Mouse (Mus musculus) embryonic facial prominence, embryonic 13.5 days (tissue): Measurements from ENCODE around the gene Sap18b. TPM values are rescaled to one million over a fixed set of nuclear protein-coding genes. Genes with fewer than 3 reads are reported as not detected.
A peak's percentile ranks its signal among the peaks of the same experiment; 100 is the strongest.

Source experiments
- ATAC-seq: fragments of 200-750 bp; cut with Nextera tagmentation; 2 replicates; pipeline ENCODE4 v1.8.0; 2017; ENCODE audit warnings: low read depth; ENCODE audit not compliant: insufficient number of reproducible peaks, insufficient read depth, low FRiP score, low TSS enrichment
- H3K27ac ChIP-seq: fragments of 300-500 bp; sonication (generic); 2 replicates; pipeline ENCODE4 v1.5.1; 2015; ENCODE audit warnings: moderate library complexity, mild to moderate bottlenecking, inconsistent platforms
- H3K27me3 ChIP-seq: fragments of 300-500 bp; sonication (generic); 2 replicates; pipeline ENCODE4 v1.6.1; 2015; ENCODE audit warnings: mild to moderate bottlenecking, inconsistent platforms
- H3K36me3 ChIP-seq: fragments of 300-500 bp; sonication (generic); 2 replicates; pipeline ENCODE4 v1.6.1; 2015; ENCODE audit warnings: mild to moderate bottlenecking, inconsistent platforms
- H3K4me1 ChIP-seq: fragments of 300-500 bp; sonication (generic); 2 replicates; pipeline ENCODE4 v1.6.1; 2015; ENCODE audit warnings: inconsistent platforms
- H3K4me2 ChIP-seq: fragments of 300-500 bp; sonication (generic); 2 replicates; pipeline ENCODE4 v1.6.1; 2015; ENCODE audit warnings: moderate library complexity, mild to moderate bottlenecking, inconsistent platforms
- H3K4me3 ChIP-seq: fragments of 300-500 bp; sonication (generic); 2 replicates; pipeline ENCODE4 v1.5.1; 2015; ENCODE audit warnings: mild to moderate bottlenecking, inconsistent platforms
- H3K9ac ChIP-seq: fragments of 300-500 bp; sonication (generic); 2 replicates; pipeline ENCODE4 v1.6.1; 2015; ENCODE audit warnings: mild to moderate bottlenecking, inconsistent platforms
- H3K9me3 ChIP-seq: fragments of 300-500 bp; sonication (generic); 2 replicates; pipeline ENCODE4 v1.6.1; 2016; ENCODE audit warnings: inconsistent platforms
- WGBS: fragments of 180-500 bp; shearing (Covaris S2); methylation state at CpG from one replicate; pipeline ENCODE4 v1.1.7; 2015; ENCODE audit warnings: mixed read lengths; 5-methylcytosine and 5-hydroxymethylcytosine counted together
- polyA plus RNA-seq: library from polyadenylated mRNA; unstranded; fragments of >200 nt; fragmentation: Nextera tagmentation; extraction: Ambion mirVana; gene quantifications from 2 replicates; pipeline ENCODE4 v1.2.1, GENCODE M21; 2015

Gene Sap18b
- polyA plus RNA-seq, 1 experiment from 2014 or later = 351 TPM

DNA sequence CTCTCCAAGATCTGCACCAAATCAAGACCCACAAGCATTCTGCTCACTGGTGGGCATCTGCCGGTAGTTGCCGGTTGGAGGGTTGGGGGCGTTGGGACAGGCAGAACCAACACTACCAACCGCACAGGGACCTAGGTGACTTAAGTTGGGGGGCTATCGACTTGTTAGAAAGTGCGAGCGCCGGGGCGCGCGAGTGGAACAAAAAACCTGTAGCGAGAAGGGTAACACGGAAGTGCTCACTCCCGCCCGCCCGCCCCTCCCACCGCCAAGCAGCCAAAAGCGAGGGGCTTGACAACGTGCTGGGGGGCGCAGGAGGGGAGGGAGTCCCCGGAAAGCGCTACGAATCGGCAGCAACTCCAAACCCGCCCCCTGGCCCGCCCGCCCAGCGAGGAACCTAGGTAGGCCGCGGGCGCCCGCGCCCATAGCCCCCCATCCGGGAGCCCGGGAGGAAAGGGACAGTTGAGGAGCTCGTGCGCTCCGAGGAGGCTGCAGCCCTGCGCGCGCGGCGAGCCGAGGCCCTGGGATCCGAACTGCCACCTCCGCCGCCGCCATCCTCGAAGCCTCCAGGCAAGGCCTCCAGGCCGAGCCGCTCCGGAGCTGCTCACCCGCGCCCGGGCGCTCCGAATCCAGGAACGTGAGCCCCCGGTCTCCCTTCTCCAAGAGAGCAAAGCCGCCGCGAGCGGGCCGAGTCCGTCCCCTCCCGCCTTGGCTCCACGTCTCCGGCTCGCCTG lies 18.5 kb upstream of the Sap18b start:
- whole genome bisulfite sequencing = under 1% methylated on average over 65 of the region's 69 CpGs
- Histone ChIP-seq H3K36me3 (peaks cover 13% of the 10 kb centered on the region), H3K4me2 (peak overlapping the region; percentile 92), H3K4me3 (peak overlapping the region; percentile 99), H3K27me3 (no peaks in the 10 kb centered on the region), H3K4me1 (peaks cover 21% of the 10 kb centered on the region), H3K27ac (peak overlapping the region; percentile 95), H3K9me3 (no peaks in the 10 kb centered on the region), H3K9ac (peak overlapping the region; percentile 99)
- no peak for ATAC-seq

- Histone ChIP-seq H3K27ac (peak within 1 kb of the TSS; percentile 95), H3K36me3 (peaks cover 6% of the 10 kb centered on the region), H3K9ac (peak within 1 kb of the TSS; percentile 99), H3K27me3 (no peaks in the 10 kb centered on the region), H3K4me3 (peak within 1 kb of the TSS; percentile 99), H3K9me3 (no peaks in the 10 kb centered on the region), H3K4me1 (peaks cover 16% of the 10 kb centered on the region), H3K4me2 (peak within 1 kb of the TSS; percentile 92)
- WGBS = under 1% methylated on average over 44 of the region's 44 CpGs
- peak; percentile 94 for ATAC-seq
Observed at GRCm38 (mm10) chr8:95807331-95807843, 17.8 kb upstream of the Sap18b start, which contains the start of gene Cnot1. Gene Cnot1 (minus strand): TSS chr8:95807464.

GRCm38 (mm10) chr8:95807861-95808260 lies 17.3 kb upstream of the Sap18b start:
- peaks cover 4% of the 10 kb centered on the region for H3K36me3 ChIP-seq
- no peaks in the 10 kb centered on the region for H3K27me3 ChIP-seq
- ATAC-seq = peak; percentile 91
- peak overlapping the region; percentile 92 for H3K4me2 ChIP-seq
- H3K27ac ChIP-seq = peak overlapping the region; percentile 95
- peak overlapping the region; percentile 99 for H3K9ac ChIP-seq
- H3K4me3 ChIP-seq = peak overlapping the region; percentile 99
- H3K9me3 ChIP-seq = no peaks in the 10 kb centered on the region
- 0% methylated on average over 20 of the region's 20 CpGs for WGBS
- peaks cover 16% of the 10 kb centered on the region for H3K4me1 ChIP-seq

DNA sequence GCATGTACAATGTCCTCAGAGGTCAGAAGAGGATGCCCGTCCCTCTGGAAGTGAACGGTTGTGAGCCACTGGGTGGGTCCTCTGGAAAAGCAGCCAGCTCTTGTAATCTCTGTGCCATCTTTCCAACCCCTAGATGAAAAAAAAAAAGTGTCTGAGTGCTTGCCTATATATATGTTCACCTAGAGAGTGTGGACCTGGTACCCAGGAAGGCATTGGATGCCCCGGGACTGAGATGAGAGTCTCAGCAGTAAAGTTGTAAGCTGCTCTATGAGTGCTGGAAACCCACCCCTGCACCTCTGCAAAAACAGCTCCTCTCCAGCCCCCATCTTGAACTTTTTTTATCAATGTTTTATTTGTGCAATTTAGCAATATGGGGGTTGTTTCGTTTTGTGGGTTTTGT lies 16.5 kb upstream of the Sap18b start:
- no peak overlapping the region for H3K9ac ChIP-seq
- H3K27ac ChIP-seq = no peak overlapping the region
- peaks cover 16% of the 10 kb centered on the region for H3K4me1 ChIP-seq
- no peak for ATAC-seq
- H3K9me3 ChIP-seq = no peaks in the 10 kb centered on the region
- no peak overlapping the region for H3K4me3 ChIP-seq
- H3K4me2 ChIP-seq = no peak overlapping the region; the same call in 1 of the 2 replicates
- H3K36me3 ChIP-seq = peaks cover 4% of the 10 kb centered on the region
- no peaks in the 10 kb centered on the region for H3K27me3 ChIP-seq
- 89% methylated on average over 4 of the region's 4 CpGs for WGBS

DNA sequence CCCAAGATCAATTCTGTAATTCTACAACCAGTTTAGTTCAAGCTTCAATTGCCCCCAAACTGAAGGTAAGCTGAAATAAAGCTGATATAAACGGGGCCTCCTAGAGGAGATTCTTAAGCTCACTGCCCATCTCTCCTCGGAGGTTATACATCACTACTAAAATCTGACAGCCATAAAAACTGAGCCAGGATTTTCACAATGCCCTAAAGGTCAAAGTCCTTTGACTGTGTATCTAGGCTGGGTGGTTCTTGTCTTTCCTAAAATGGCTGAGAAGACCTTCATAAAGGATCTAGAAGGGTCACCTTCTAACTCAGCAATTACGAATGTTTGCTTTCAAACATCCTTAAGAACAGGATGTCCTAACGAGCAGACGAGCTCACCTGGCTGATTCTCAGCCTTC lies 16.0 kb upstream of the Sap18b start:
- Histone ChIP-seq H3K4me3 (no peak overlapping the region), H3K27me3 (no peaks in the 10 kb centered on the region), H3K4me2 (no peak overlapping the region), H3K9ac (no peak overlapping the region), H3K9me3 (no peaks in the 10 kb centered on the region), H3K36me3 (peaks cover 4% of the 10 kb centered on the region), H3K4me1 (peaks cover 16% of the 10 kb centered on the region), H3K27ac (no peak overlapping the region)
- WGBS = 79% methylated on average over 5 of the region's 5 CpGs
- no peak for ATAC-seq

DNA sequence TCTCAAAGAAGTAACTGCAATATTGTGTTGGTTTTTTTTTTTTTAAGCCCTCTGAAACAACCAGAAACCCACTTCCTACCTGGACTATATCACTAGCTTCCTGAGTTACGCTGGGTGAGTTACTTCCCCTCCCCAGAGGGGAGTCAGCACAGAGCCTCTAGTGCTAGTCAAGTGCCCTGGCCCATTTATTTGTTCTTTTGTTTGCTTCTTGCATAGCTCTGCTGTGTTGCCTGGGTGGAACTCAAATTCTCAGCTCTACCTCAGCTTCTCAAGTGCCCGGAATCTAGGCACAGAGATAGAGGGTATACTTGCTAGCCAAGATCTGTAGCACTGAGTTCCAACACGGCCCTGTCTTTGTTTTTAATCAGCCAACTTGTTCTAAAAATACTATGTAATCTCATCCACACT lies 15.0 kb upstream of the Sap18b start:
- Histone ChIP-seq H3K27ac (no peak overlapping the region), H3K4me3 (no peak overlapping the region), H3K4me2 (no peak overlapping the region), H3K4me1 (peaks cover 10% of the 10 kb centered on the region), H3K27me3 (no peaks in the 10 kb centered on the region), H3K36me3 (no peaks in the 10 kb centered on the region), H3K9ac (no peak overlapping the region), H3K9me3 (no peaks in the 10 kb centered on the region)
- 64% methylated on average over 3 of the region's 3 CpGs for WGBS
- ATAC-seq = no peak

DNA sequence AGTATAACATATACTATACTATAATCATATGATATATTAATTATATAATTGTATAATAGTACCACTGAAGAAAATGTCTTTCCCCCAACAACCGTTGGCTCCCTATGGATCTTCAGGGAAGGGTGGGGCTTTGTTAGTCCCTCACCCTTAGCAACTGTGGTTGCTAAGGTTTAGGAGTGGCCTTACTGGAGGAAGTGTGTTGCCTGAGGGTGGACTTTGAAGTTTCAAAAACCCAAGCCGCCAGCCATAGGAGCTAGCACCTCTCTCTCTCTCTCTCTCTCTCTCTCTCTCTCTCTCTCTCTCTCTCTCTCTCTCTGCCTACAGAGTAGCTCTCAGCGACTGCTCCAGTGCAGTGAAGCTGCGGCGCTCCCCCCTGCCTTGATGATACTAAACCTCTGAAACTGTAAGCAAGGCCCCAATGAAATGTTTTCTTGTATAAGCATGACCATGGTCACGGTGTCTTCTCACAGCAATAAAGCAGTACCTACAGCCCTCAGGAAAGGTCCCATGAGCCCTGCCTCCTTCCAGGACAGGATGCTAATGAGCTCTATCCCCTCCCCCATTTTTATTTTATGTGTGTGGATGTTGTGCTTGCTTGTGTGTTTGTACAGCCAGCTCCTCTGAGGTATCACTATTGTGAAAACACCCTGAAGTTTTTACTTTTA lies 9.0 kb upstream of the Sap18b start:
- WGBS = 37% methylated on average over 6 of the region's 6 CpGs
- ATAC-seq = no peak
- no peak overlapping the region for H3K4me3 ChIP-seq
- 0 out of 2 replicates have a peak, but pooled peaks cover 5% of the 10 kb centered on the region for H3K4me1 ChIP-seq
- no peaks in the 10 kb centered on the region for H3K36me3 ChIP-seq
- no peak overlapping the region for H3K9ac ChIP-seq
- H3K4me2 ChIP-seq = no peak overlapping the region
- no peaks in the 10 kb centered on the region for H3K9me3 ChIP-seq
- H3K27me3 ChIP-seq = no peaks in the 10 kb centered on the region
- H3K27ac ChIP-seq = no peak overlapping the region

- no peak overlapping the region for H3K4me3 ChIP-seq
- no peak for ATAC-seq
- 64% methylated on average over 3 of the region's 3 CpGs for WGBS
- H3K36me3 ChIP-seq = no peaks in the 10 kb centered on the region
- 0 out of 2 replicates have a peak, but pooled peaks cover 5% of the 10 kb centered on the region for H3K4me1 ChIP-seq
- no peaks in the 10 kb centered on the region for H3K9me3 ChIP-seq
- H3K4me2 ChIP-seq = no peak overlapping the region
- no peak overlapping the region for H3K27ac ChIP-seq
- no peaks in the 10 kb centered on the region for H3K27me3 ChIP-seq
- no peak overlapping the region for H3K9ac ChIP-seq
Observed at GRCm38 (mm10) chr8:95817597-95817996, 7.5 kb upstream of the Sap18b start.

GRCm38 (mm10) chr8:95818211-95818610 lies 6.9 kb upstream of the Sap18b start:
- Histone ChIP-seq H3K27ac (no peak overlapping the region), H3K4me1 (0 out of 2 replicates have a peak, but pooled peaks cover 5% of the 10 kb centered on the region), H3K27me3 (no peaks in the 10 kb centered on the region), H3K4me3 (no peak overlapping the region), H3K9ac (no peak overlapping the region), H3K4me2 (no peak overlapping the region), H3K9me3 (no peaks in the 10 kb centered on the region), H3K36me3 (no peaks in the 10 kb centered on the region)
- no peak for ATAC-seq
- 23% methylated on average over 1 of the region's 1 CpGs for WGBS

- Histone ChIP-seq H3K36me3 (no peaks in the 10 kb centered on the region), H3K9me3 (no peaks in the 10 kb centered on the region), H3K4me1 (0 out of 2 replicates have a peak, but pooled peaks cover 2% of the 10 kb centered on the region), H3K27ac (no peak overlapping the region), H3K27me3 (no peaks in the 10 kb centered on the region), H3K9ac (no peak overlapping the region), H3K4me2 (no peak overlapping the region), H3K4me3 (no peak overlapping the region)
- ATAC-seq = no peak
- WGBS = 87% methylated on average over 6 of the region's 6 CpGs
Observed at GRCm38 (mm10) chr8:95821266-95821665, 3.9 kb upstream of the Sap18b start.

- H3K27ac ChIP-seq = no peak overlapping the region
- no peak overlapping the region for H3K9ac ChIP-seq
- no peaks in the 10 kb centered on the region for H3K4me1 ChIP-seq
- H3K27me3 ChIP-seq = no peaks in the 10 kb centered on the region
- no peaks in the 10 kb centered on the region for H3K36me3 ChIP-seq
- no peak overlapping the region for H3K4me2 ChIP-seq
- no peaks in the 10 kb centered on the region for H3K9me3 ChIP-seq
- WGBS = 83% methylated on average over 5 of the region's 5 CpGs
- ATAC-seq = no peak
- no peak overlapping the region for H3K4me3 ChIP-seq
Observed at GRCm38 (mm10) chr8:95822096-95822495, 3.0 kb upstream of the Sap18b start.

GRCm38 (mm10) chr8:95822699-95823098 lies 2.4 kb upstream of the Sap18b start:
- Histone ChIP-seq H3K27me3 (no peaks in the 10 kb centered on the region), H3K4me1 (no peaks in the 10 kb centered on the region), H3K36me3 (no peaks in the 10 kb centered on the region), H3K4me3 (no peak overlapping the region), H3K27ac (no peak overlapping the region), H3K9ac (no peak overlapping the region), H3K4me2 (no peak overlapping the region), H3K9me3 (no peaks in the 10 kb centered on the region)
- no peak for ATAC-seq
- WGBS = 76% methylated on average over 3 of the region's 3 CpGs
